Mouse (Mus musculus) mesoderm, embryonic 11.5 days (tissue): ENCODE data around the gene Mybpc2.

Source experiments
- DNase-seq: peaks from one replicate; pipeline ENCODE4 v3.0.0-alpha.2; 2012; ENCODE audit warnings: low read depth, low spot score

The Mybpc2 gene

DNA sequence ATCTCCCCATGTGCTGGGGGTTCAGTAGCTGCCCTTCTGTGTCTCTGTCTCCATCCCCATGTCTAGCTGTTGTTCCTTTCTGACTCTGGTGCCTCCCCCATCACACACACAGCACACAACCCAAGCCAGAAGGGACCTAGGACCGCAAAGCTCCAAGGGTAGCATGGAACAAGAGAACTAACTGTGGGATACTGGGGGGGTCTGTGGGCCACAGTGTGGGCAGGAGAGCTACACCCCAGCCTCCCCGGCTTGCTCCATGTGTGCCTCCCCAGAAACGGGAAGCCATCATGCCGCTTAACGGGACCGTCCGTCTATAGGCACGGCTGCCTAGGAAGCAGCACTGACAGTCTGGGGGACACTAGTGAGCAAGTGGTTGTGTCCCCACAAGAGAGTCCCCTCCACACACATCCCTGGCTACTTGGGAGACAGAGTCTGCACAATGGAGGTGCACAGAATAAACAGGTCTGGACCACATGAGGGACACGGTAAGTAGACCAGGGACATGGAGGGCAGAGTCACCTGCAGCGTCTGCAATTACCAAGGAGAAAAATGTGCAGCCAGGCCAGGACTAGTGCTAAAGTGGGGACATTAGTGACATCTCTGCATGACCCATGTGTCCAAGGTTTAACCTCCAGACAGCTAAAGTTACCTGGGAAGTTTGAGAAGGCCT lies 60.8 kb downstream of the Mybpc2 start:
- no peak for DNase-seq

DNA sequence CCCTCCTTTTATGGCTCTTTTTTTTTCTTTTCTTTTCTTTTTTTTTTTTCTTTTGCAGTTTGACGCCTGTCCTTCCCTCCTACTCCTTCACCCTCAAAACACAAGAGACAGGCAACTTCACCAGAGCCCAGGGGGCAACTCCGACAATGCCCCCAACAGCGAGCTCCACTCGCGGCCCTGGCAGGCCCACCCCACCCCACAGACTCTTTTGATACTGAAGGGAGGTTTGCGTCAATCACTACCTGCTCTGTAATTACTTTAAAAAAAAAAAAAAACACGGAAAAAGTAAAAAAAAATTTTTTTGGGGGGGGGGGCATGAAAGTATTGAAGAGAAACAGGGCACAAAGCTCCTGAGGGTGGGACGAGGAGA lies 61.4 kb downstream of the Mybpc2 start:
- DNase-seq = no peak

GRCm38 (mm10) chr7:44462218-44463055 lies 62.0 kb downstream of the Mybpc2 start:
- DNase-seq = peak; percentile 73

DNA sequence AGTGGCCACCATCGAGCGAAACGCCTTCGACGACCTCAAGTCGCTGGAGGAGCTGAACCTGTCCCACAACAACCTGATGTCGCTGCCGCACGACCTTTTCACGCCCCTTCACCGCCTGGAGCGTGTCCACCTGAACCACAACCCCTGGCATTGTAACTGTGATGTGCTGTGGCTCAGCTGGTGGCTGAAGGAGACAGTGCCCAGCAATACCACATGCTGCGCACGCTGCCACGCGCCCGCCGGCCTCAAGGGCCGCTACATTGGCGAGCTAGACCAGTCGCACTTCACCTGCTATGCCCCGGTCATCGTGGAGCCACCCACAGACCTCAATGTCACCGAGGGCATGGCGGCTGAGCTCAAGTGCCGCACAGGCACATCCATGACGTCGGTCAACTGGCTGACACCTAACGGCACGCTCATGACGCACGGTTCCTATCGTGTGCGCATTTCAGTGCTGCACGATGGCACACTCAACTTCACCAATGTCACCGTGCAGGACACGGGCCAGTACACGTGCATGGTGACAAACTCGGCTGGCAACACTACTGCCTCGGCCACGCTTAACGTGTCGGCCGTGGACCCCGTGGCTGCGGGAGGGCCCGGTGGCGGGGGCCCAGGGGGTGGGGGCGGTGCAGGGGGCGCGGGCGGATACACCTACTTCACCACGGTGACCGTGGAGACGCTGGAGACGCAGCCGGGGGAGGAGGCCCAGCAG lies 62.8 kb downstream of the Mybpc2 start:
- no peak for DNase-seq

GRCm38 (mm10) chr7:44460767-44461502 lies 63.5 kb downstream of the Mybpc2 start:
- DNase-seq = no peak

DNA sequence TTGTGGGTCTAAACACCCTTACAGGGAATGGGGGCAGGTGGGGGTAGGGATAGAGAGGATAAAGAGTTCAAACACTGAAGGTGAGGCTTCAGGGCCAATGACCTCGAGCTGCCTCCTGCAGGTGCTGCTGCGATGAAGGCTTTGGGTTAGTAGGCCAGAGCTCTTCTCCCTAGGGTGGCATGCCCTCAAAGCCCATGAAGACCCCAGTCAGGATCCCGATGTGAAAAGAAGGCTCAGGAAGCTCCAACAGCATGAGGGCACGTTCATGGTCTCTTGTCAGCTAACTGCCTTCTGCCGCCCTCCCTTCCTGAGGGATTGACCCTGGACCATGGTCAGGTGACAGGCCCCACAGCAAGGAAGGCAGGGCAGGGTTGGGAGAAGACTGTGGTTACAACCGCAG lies 64.4 kb downstream of the Mybpc2 start:
- no peak for DNase-seq

GRCm38 (mm10) chr7:44456302-44456701 lies 68.2 kb downstream of the Mybpc2 start:
- DNase-seq = no peak

- DNase-seq = no peak
Observed at GRCm38 (mm10) chr7:44453256-44453655, 71.2 kb downstream of the Mybpc2 start.
